Mouse (Mus musculus): Measurements from ENCODE around the gene Pmpca.
"Not testable (repeated sequence)": the region's sequence is repeated elsewhere in the genome, so short reads cannot be mapped to it uniquely, and the experiment has no call there.

Pmpca gene

DNA sequence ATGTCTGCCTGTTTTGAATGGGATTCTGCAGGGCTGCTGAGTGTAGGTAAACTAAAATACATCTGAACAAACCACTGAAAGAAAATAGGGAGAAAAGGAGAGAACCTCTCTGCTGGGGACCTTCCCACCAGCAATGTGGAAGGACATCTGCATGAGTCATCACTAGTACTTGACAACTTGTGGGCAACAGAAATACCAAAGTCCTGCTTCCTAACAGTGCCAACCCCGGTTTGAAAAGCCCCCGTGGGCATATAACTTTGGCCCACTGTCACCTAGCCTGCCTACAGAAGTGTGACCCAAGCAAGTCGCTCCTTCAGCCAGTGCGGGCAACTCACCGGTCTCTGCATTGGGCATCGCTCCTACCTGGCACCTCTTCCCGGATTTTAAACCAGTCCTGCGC lies 16.7 kb upstream of the Pmpca start:
- no peak for DNase-seq

GRCm38 (mm10) chr2:26380131-26380771 lies 8.9 kb upstream of the Pmpca start, which contains the start of gene Snapc4:
Snapc4 (minus strand) TSS chr2:26380653.
- DNase-seq = peak; percentile 82

- not testable (repeated sequence) for DNase-seq
Observed at GRCm38 (mm10) chr2:26380871-26381270, 8.3 kb upstream of the Pmpca start.

GRCm38 (mm10) chr2:26387713-26388112 lies 1.4 kb upstream of the Pmpca start:
- DNase-seq = no peak

DNA sequence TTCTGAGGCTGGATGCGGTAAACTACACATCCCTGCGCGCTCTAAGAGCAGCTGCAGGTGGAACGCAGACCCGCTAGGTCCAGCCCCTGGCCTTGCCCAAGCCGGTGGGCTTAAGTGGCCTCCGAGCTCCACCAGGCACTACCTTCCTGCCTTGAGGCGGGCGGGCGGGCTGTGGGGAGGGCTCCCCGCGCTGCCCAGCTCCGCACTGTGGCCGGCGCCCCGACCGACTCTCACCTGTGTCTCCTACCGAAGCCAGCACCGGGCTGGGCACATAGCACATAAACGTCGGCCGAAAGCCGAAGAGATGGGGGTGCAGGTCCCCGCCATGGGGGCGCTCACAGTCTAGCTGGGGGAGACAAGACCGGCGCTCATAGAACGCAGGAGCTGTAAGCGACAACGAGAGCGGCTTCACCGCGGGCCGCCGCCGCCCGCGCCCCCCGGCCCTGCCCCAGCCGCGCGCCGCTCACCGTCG lies 421 bp upstream of the Pmpca start:
- DNase-seq = peak; percentile 53

DNA sequence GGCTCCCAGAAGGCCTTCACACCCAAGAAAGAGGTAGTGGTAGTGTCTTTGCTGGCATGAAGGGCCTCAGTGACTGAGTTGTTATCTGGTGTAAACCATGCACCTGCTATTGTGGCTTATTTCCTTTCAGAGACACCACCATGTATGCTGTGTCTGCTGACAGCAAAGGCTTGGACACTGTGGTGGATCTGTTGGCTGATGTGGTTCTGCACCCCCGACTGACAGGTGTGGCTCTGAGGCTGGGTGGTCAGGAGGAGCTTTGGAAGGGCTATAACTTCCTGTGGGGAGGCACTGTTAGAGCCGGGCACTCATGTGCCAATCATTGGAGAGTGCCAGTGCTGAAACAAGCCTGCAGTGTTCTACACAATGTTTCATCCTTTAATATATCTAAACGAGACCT lies 1.8 kb downstream of the Pmpca start:
- DNase-seq = no peak

- DNase-seq = no peak
Observed at GRCm38 (mm10) chr2:26391617-26392016, 2.5 kb downstream of the Pmpca start.

- DNase-seq = no peak
Observed at GRCm38 (mm10) chr2:26398978-26399377, 9.8 kb downstream of the Pmpca start.

DNA sequence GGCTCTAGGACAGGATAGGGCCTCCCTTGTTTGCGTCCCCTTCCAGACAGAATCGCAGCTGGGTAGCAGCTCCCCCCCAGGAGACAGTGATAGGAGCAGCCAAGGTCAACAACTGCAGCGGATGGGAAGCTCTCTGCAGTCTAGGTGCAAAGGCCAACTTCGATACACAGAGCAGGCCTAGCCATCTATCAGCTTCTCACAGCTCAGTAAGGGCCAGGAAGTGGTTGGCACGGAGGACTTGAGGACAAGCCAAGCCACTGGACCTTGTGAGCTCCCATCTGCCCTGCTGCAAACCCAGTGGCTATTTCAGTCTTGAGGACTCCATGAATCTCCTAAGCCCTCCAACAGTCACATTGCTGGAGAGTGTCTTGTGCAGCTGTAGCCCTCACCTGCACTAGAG lies 10.5 kb downstream of the Pmpca start:
- DNase-seq = no peak

DNA sequence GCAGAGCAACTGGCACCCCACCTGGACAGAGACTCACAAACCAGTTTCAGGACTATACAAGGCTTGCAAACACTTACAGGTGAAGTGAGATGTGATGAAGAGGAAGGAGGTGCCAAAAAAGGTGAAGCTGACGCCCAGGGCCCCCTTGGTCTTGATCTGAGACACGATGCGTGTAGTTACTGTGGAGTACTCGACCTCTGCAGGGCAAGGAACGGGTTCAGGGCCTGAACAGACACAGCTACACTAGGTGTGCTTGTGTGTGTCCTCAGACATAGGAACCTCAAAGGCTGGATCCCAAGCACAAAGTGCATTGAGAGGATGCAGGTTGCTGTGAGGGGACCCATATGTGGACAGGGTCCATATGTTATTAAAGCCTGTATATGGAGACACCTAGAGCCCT lies 11.2 kb downstream of the Pmpca start:
- no peak for DNase-seq

GRCm38 (mm10) chr2:26401023-26401422 lies 11.9 kb downstream of the Pmpca start:
- DNase-seq = no peak

GRCm38 (mm10) chr2:26402265-26402664 lies 13.1 kb downstream of the Pmpca start:
- DNase-seq = peak; percentile 71

GRCm38 (mm10) chr2:26403306-26403705 lies 14.2 kb downstream of the Pmpca start:
- no peak for DNase-seq

- peak; percentile 96 for DNase-seq
Observed at GRCm38 (mm10) chr2:26408515-26409356, 19.6 kb downstream of the Pmpca start, which contains the start of gene Inpp5e. Inpp5e (minus strand) TSS chr2:26409203.

DNA sequence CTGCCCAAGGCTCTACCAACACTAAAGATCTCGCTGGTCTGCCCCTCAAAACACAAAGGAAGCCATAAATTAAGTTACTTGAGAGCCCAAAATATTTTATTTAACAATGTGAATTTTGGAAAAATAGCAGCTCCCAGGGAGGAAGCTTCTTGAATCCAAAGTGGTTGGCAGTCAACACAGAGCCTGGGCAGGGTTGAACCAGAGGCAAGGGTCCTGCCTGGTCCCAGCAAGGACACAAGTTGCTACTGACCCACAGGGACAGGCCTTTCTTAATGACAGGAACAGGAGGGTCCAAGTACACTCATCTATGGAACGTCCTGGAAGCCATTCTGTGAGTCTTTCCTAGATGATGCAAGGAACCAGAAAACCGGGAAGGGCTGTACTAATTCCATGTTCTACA lies 20.2 kb downstream of the Pmpca start:
- DNase-seq = no peak

GRCm38 (mm10) chr2:26410091-26410490 lies 21.0 kb downstream of the Pmpca start:
- peak; percentile 74 for DNase-seq

GRCm38 (mm10) chr2:26410931-26411411 lies 21.8 kb downstream of the Pmpca start:
- DNase-seq = peak; percentile 56

GRCm38 (mm10) chr2:26417066-26417465 lies 27.9 kb downstream of the Pmpca start:
- DNase-seq = no peak

DNA sequence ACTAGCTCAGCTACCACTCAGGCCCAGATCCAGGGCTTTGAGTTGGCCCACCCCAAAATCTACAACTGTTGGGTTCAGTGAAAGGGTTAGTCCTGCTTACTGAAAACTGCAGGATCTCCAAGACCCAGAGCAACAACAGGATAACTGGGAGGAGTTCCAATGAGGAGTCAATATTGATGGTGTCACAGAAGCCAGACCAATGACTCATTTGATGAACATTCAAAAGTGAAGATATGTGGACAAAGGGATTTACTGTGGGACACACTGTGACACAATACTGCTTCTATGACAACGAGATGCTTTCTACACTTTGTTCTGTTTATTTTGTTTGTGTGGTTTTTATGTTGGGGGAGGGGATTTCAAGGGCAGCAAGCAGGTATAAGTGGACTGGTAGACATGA lies 29.0 kb downstream of the Pmpca start:
- no peak for DNase-seq

GRCm38 (mm10) chr2:26421969-26422368 lies 32.8 kb downstream of the Pmpca start:
- DNase-seq = no peak

DNA sequence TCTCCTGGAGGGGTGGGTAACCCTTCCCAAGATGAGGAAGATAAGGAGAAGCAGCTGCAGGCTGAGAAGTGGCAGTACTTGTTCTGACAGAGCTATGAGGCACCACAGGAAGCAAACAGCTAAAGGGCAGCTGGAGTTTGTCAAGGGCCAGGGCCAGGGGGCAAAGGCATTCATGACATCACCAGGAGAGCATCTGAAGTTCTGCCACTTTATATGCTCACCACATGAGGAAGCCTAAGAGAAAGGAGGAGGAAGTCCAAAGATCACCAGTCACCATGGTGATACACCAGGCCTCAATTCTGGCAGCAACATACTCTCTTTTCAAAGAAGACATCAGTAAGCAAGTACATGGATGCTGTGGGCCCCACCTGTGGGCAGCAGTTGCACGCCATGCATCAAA lies 33.9 kb downstream of the Pmpca start:
- no peak for DNase-seq

DNA sequence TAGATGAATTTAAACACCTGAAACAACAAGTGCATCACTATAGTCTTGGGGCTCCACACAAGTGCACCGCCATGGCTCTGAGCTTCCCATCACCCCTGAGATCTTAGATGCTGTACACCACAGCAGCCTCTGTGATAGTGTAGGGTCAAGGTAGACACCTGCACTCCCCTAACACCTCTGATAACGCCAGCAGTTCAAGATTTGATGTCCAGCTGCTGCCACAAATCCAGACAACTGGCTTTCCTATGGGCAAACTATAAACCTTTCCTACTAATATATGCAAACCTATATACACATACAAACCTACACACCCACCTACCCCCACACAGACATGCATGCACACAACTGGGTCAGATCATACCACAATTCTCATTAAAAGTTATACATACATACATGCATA lies 35.4 kb downstream of the Pmpca start:
- DNase-seq = no peak

DNA sequence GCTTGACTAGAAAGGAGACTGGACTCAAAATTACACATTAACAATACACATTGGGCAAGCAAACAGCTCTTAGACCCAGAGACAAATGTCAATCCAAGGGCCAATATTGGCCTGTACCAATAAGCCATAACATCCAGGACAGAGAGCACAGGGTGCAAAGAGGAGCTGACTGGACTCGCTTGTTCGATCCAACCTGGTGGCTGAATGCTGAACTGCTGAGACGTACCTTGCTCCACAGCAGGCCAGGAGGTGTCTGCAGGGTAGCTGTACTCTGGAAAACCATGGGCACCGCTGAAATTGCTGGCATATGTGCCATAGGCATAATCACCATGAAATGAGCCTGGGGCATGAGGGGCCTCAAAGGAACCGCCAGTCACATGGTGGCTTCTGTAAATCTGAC lies 40.7 kb downstream of the Pmpca start:
- no peak for DNase-seq
